Mouse (Mus musculus): Measurements from ENCODE around the gene Slc39a11. TPM values are rescaled to one million over a fixed set of nuclear protein-coding genes. Genes with fewer than 3 reads are reported as not detected.

Slc39a11 gene
- total RNA-seq, 2 experiments from 2014 or later: 19.9 to 21.8 TPM

DNA sequence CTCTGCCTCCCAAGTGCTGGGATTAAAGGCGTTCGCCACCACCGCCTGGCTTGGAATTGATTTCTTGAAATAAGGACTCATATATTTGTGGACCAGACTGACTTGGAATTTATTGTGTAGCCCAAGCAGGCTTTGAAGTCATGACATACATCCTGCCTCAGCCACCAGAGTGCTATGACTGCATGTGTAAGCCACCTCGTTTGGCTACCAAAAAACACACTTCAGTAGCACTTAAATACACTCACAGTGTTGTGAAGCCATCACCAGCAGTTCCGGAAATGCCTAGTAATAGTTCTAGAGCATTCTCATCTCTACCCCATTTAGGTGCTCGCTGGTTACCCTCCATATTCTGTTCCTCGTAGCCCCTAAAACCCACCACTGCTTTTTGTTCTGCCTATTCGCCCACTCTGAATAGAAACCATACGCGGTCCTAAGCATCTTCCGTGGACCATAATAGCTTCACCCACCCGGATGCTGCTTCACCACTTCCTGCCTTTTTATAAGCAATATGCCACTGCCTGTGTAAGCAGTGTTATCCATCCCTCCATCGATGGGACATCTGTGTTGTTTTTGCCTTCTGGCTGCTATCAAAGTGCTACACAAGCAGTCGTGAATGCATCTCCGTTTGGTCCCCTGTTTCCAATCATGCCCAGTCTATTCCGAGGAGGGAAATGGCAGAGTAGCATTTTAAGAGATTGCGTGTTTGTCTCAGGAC, 382.2 kb downstream of the Slc39a11 start:
- DNase-seq (ENCODE audit: extremely low spot score in 1 of 2, low spot score in 2 of 2): no peak
- intact Hi-C loops (cut with DNase I): no loop called here

DNA sequence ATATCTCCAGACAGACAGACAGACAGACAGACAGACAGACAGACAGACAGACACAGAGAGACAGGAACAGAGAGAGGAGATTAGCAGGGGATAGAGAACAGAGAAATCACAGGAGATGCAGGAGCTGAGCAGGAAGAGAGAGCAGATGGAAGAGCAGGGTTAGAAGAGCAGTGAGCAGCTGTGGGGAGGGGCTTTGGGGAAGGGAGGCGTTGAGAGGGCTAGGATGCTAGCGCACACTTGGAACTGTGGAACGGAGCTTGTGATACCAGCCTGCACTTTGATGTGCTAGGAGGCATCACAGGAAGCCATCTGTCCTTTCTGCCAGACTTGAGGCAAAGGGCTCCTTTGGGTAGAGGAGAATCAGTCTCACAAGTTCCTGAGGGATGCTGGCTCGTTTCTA, 383.2 kb downstream of the Slc39a11 start:
- DNase-seq (ENCODE audit: extremely low spot score in 1 of 2, low spot score in 2 of 2): peak in 1 of 2 experiments; percentile 28

DNA sequence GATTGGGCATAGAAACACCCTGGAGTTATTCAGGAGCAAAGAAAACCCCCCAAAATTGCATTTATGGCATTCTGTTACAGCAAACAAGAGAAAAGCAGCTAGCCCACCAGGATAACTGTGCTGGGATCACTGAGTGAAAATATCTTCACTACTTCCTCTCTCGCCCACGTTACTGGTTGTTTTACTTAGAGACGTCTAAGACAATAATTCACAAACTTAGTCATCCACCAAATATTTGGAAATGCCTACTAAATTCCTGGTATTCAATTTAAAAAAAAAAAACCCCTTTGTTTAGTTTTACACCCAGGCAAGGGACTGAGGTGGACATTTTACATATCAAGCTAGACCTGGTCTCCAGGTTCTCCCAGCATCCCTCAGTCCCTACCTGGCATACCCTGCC, 384.3 kb downstream of the Slc39a11 start:
- intact Hi-C loops (cut with DNase I): no loop called here
- no peak for DNase-seq (ENCODE audit: extremely low spot score in 1 of 2, low spot score in 2 of 2)

More for the DNA sequence above, 383.2 kb downstream of the Slc39a11 start:
- intact Hi-C loops (cut with DNase I): no loop called here

DNA sequence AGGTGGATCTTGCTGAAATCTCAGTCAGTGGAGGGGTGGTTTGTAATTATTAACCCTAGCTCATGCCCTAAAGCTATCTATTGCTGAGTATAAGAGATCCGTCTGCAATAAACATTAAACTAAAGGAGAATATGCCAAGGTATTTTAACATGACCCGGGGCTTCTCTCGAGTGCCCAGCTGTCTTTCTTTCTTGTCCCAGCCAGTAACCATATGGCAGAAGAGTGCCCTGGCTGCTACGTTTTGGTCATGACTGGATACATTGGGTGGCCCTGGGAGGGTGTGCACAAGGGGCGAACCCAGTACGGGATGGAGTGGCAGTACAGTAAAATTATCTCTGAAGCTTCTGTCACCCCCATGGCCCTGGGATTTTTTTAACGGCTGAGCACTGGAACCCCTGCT, 385.9 kb downstream of the Slc39a11 start:
- intact Hi-C loops (cut with DNase I): no loop called here
- DNase-seq (ENCODE audit: extremely low spot score in 1 of 2, low spot score in 2 of 2): no peak

DNA sequence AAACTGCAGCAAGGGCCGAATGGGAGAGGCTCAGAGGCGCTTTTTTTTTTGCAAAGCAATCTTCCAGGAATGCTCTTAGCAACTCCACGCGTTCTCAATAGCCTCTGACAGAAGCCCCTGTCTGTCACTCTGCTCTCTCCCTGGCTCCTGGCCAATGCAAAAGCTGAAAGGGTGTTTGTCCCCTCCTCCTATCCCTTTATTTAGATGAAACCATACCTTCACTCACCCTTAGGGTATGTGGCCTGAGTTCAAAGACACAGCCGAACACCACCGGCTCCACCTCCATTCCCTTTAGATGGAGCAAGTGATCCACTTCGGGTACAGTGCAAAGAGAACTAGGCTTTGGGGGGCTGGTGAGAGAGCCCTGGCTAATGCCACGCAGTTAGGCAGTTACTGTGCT, 387.8 kb downstream of the Slc39a11 start:
- intact Hi-C loops (cut with DNase I): no loop called here
- DNase-seq (ENCODE audit: extremely low spot score in 1 of 2, low spot score in 2 of 2): no peak

DNA sequence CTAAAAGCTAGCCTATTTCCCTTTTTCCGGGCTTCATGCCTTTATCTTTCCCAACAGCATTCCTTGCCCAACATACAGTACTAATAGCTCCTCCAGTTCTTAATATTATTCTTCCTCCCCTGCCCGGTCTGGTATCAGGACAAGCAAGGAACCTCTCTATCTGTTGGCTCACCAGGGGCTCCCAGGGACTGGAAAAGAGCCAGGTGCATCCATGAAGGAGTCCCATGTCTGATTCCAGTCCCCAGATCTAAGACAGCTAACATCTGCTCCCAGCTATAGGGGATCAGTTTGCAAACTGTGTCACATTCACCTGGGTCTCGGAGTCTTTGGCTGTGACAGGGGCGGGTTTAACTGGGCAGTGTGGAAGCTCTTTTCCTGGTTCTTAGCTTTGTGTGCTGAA, 388.5 kb downstream of the Slc39a11 start:
- DNase-seq (ENCODE audit: extremely low spot score in 1 of 2, low spot score in 2 of 2): no peak
- intact Hi-C loops (cut with DNase I): no loop called here

DNA sequence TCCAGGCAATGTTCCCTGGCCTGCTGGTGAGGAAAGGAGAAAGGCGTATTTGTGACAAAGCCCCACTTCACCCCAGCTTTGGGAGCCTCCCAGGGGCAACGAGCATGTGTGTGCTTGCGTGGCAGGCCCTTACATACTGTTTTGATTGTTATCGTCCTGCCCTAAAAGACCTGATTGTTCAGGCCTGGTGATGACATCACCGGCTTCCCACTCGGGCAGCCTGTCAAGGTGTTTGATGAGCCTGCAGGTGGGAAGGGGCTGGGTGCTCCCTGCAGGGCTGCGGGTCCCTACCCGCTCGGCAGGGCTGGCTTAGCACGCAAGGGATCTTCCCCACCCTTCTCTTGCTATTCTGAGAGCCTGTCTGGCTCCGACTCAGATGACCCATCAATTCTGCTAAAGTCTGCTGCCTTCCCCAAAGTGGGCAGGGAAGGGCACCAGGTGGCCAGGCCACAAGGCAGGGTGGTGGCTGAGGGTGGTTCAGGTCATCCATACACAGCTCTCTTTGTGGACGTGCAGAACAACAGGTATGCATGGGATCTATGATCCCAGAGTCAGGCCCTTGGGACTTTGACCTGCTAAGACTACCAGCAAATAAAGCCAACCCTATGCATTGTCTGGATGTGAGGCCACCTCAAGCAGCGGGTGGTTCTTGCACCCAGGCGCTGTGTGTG, 390.0 kb downstream of the Slc39a11 start:
- no peak for DNase-seq (ENCODE audit: extremely low spot score in 1 of 2, low spot score in 2 of 2)
- intact Hi-C loops (cut with DNase I): no loop called here

DNA sequence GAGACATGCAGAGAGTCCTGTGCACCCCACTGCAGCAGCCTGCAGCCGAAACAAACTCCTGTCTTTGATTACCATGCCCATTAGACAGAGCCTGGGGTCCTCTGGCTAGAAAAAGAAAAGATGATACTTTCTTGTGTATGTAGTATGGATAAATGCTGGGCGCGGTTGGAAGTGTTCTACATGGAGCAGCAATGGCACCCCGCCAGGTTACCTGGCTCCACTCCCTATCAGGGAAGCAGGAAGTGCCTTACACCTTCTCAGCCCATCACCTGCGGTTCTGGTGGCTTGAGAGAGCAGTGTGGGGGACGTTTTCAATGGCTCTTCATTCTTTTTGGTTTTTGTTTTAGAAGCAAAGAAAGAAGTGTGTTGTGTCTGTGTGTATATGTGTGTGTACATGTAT, 391.9 kb downstream of the Slc39a11 start:
- no peak for DNase-seq (ENCODE audit: extremely low spot score in 1 of 2, low spot score in 2 of 2)
- intact Hi-C loops (cut with DNase I): no loop called here

DNA sequence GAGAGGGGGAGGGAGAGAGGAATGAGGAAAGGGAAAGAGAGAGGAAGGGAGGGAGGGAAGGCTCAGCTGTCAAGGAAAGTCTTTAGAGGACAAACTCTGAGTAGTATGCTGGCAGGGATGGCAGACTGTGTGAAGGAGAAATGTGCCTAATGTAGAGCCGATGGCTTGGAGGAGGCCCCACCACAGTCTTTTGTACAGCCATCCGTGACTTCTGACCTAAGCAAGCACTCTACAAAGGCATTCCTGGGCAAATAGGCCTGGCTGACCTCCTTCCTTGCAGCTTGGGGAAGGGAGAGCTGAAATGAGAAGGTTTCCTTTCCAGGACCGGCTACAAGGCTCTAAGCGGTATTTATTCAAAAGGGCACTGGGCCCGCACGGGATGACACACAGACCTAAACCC, 395.2 kb downstream of the Slc39a11 start:
- intact Hi-C loops (cut with DNase I): no loop called here
- no peak for DNase-seq (ENCODE audit: extremely low spot score in 1 of 2, low spot score in 2 of 2)

DNA sequence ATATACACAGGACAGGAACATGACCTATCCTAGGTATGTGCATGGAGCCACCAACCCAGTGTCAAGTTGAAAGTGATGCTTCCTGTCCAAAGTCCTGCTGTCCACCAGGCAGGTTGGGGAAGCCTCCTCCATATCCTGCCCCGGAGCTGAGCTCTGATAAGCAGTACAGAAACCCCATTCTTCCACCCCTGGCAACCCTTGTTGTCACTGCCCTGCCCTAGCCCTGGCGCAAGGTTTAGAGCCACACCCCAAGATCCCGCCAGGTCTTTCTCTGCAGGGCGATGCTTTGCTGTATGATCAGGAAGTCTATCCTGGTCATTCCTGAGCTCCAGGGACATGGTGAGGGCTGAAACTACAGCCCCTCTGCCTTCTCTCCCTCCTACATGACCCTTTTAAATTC, 396.7 kb downstream of the Slc39a11 start:
- intact Hi-C loops (cut with DNase I): no loop called here
- DNase-seq (ENCODE audit: extremely low spot score in 1 of 2, low spot score in 2 of 2): no peak

DNA sequence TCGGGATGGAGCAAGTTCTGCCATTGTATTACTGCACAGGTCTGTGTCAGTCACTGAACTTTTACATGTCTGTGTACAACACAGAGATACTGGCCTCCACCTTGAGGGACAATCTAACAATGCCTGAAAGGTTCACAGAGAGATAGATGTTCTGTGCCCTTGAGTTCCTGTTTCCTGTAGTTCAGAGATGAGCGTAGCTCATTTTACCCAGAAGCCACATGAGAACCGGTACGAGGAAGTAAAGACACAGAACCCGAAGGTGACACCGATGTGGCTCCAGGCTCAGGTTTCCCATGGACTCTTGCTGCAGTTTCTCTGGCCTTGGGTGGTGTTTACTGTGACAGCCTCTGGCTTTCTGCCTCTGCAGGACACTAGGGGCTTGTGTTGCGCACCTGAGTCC, 398.7 kb downstream of the Slc39a11 start:
- no peak for DNase-seq (ENCODE audit: extremely low spot score in 1 of 2, low spot score in 2 of 2)
- intact Hi-C loops (cut with DNase I): no loop called here

DNA sequence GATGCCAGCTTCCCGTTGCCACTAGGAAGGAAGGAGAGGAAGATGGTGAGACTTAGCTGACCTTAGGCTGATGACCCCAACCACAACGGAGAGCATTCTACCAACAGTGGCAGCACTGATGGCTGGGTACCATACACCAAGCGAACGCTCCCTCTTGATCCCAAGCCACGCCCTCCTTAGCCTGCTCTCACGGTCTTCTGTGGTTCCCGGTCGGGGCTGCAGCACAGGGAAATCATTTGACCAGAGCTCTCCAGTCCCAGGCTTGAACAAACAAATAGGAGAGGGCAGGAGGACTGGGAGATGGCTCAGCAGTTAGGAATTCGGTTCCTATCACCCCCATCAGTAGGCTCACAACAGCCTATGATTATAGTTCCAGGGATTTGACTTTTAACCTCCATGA, 403.4 kb downstream of the Slc39a11 start:
- intact Hi-C loops (cut with DNase I): no loop called here
- DNase-seq (ENCODE audit: extremely low spot score in 1 of 2, low spot score in 2 of 2): no peak

DNA sequence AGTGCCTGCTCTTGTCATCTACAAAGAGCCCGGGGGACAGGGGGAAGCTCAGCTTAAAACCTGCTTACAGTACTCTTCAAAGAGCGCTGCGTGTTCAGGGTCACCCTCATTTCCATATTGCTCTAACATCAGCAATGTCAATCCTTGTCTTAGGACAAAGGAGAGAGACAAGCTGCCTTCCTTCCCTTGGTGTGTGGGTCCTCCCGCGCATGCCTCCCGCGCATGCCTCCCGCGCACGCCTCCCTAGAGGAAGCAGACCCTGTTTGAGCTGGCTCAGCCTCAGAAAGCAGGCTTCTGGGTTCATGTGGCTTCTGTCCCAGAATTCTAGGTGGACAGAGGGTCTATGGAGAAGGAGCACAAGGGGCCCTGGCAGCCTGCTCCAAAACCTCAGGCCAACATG, 404.2 kb downstream of the Slc39a11 start:
- no peak for DNase-seq (ENCODE audit: extremely low spot score in 1 of 2, low spot score in 2 of 2)
- intact Hi-C loops (cut with DNase I): no loop called here

DNA sequence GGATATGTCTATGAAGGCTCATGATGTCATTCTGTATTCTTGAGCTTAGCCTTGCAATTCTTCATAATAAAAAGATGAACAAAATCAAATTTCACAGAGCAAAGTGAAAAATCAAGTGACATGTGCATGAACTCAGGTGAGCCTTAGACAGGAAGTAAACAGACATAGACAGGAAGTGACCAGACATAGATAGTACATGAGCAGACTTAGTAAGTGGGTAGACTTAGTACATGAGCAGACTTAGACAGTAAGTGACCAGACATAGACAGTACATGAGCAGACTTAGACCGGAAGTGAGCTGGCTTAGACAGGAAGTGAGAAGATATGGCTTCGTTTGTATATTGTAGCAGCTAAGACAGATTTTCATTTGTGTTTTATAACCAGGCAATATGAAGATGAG, 415.4 kb downstream of the Slc39a11 start:
- intact Hi-C loops (cut with DNase I): no loop called here

DNA sequence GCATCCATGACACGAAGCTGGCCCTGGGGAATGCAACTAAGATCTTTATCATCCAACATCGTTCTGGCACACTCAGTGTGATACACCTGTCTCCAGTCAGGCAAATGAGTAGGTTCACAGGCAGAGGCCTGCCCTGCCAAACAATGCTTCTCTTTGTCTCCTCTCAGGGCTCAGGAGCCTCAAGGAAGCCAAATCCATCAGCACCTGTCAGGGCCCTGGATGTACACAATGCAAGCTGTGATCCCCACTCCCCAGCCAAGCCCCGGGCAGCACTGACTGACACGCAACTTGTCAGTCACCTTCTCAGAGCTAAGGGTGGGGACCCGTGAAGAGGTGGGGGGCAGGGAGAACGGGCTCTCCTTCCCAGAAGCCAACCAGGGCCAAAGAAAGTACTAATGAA, 417.8 kb downstream of the Slc39a11 start:
- intact Hi-C loops (cut with DNase I): no loop called here
- no peak for DNase-seq (ENCODE audit: extremely low spot score in 1 of 2, low spot score in 2 of 2)

More for the DNA sequence above, 415.4 kb downstream of the Slc39a11 start:
- no peak for DNase-seq (ENCODE audit: extremely low spot score in 1 of 2, low spot score in 2 of 2)

DNA sequence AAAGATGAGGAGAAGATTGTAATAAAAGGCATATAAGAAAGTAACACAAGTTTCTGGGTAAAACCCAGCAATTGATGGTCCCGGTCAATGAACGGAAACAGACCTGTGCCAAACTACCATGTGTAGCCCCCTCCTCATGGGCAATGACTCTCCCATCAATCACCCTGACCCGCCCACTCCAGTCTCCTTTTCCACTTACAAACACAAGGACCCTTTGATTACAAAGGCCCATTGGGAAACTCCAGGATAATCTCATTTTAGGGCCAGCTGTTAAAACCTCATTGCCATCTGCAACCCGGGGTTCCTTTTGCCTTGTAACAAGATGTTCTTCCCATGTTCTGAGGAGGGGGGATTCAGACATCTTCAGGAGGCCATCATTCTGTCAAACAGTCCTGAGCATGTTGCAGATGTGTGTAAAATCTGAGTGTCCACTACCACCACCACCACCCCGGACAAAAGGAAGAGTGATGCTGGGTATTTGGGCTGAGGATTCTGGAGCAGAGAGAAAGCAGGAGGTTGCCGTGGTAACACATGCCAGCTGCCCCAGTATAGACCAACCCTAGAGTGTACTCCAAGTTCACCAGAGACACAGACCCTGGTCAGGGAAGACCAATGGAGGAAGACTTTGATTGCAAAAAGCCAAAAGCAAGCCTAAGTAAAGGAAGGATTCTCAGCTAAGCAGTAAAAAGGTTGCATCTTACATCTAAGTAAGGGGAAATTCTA, 419.3 kb downstream of the Slc39a11 start:
- intact Hi-C loops (cut with DNase I): no loop called here
- no peak for DNase-seq (ENCODE audit: extremely low spot score in 1 of 2, low spot score in 2 of 2)

DNA sequence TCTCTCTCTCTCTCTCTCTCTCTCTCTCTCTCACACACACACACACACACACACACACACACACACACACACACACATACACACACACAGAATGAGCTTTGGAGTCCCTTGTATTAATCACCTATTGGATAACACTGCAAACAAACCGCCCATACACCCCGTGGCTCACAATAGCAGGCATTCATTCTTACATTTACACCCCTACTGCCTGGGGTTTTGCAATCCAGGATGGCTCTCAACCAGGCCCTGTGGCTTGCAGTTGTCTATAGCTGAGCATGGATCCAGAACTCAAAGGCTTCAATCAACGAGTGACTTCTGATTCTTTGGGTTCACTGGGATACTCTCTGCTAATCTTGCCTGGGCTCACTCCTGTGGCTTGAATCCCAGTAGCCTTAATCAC, 424.1 kb downstream of the Slc39a11 start:
- DNase-seq (ENCODE audit: extremely low spot score in 1 of 2, low spot score in 2 of 2): no peak
- intact Hi-C loops (cut with DNase I): no loop called here

DNA sequence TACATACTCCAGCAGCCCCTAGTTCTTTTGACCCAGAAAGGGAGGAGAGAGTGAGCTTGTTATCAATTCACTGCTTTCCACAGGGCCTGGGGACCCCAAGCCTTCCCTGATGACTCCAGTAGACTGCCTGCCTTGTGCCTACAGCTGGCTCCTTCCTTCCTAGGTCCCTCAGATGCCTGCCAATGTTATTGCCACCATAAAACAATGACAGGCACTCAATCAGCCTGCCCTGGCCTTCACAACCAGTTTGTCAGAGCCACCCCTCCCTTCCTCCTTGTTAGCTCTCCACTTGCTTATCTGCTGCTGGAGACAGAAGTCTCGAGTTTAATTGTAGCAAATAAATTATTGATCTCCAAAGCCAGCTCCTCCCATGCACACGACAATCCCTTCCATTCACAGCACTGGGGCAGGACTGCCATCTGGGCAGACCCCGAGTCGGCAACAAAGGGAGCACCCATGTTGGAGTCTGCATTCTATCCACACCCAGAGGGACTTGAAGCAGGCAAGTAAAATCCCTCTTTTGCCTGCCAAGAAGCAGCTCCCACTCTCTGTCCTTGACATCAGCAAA, 426.0 kb downstream of the Slc39a11 start:
- intact Hi-C loops (cut with DNase I): no loop called here
- DNase-seq (ENCODE audit: extremely low spot score in 1 of 2, low spot score in 2 of 2): no peak

DNA sequence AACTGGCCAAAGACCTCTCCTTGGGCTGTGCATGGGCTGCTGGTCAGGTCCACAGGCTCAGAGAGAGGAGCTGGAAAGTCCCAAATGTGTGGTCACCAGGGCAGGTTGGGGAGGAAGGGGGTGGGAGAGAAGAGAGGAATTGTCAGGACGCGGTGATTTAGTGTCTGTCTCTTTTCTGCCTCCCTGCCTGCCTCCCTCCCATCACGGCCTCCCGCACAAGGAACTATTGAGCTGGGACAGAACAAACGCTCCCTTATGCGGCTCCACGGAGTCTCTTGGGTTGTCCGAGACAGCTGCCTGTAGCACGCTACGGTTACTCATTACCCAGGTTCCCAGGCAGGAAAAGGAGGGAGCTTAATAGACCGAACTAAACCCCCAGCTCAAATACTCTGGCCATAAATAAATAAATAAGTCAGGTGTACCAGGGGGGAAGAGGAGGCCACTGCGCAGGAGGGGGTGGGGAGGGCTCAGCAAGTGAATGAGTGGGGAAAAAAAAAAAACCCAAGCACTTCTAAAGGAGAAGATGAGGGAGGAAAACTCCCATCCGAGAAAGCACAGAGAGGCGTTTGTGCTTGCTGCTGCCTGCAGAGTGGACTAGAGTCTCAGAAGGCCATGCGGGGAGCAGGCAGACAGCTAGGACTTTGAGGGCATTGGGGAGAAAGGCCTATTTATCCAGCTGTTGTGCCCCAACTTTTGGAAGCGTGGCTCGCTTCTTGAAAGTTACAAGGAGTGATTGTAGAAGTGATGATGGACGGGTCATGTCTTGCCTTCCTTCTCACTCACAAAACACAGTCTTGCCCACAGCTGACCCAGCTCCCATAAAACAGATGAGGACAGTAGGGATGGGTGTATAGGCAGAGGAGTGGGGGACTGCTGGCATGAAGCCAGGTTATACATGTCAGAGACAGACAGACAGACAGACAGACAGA, 428.3 kb downstream of the Slc39a11 start:
- intact Hi-C loops (cut with DNase I): no loop called here
- no peak for DNase-seq (ENCODE audit: extremely low spot score in 1 of 2, low spot score in 2 of 2)
